Mouse (Mus musculus) left cerebral cortex, postnatal 4 days (tissue): ENCODE measurements around the gene Aimp1. TPM values are rescaled to one million over a fixed set of nuclear protein-coding genes. Genes with fewer than 3 reads are reported as not detected.

ENCODE experiments used
- DNase-seq: peaks from one replicate; pipeline ENCODE4 v3.0.0-alpha.2; 2022
- intact Hi-C: fragments of 180-260 bp; cut with DNase I; formaldehyde crosslinking; loops from one replicate; pipeline ENCODE4 v1.15.1; 2025
- total RNA-seq, 2 experiments: library from RNA; stranded (reverse); gene quantifications; 2 replicates each; pipeline ENCODE4 v1.2.3; 2021

Gene Aimp1
- total RNA-seq, result 10 to 100 TPM; 56.6 to 61.7 TPM

DNA sequence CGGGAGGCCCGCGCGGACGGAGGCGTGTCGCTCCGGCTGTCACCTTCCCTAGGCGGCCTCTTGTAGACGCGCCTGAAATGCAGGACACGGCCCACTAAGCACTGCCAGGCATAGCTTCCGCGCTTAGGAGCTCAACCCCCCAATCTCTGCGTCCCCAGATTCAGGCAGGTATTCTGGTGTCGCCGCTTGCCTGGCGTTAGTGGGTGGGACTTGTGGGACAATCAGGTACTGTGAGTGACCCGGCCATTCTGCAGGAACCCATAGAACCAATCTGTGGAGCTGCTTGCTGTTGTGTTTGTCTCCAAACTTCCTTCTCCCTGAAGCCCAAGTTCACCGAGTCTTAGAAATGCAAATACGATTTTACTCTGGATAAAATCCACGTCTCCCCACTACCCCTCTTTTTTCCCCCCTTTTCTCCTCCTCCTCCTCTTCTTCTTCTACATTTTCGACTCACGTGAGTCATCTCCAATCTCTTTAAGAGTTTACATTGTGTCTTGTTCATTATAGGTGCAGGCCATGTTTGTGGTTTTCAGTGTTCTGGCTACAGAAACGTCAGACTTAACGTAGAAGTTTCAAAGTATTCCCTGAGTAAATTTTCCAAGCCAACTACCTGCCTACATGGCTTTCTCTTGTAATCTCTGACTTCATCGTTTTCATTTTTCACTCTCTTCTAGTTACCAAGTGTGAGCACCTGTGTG is at the start of gene Aimp1:
Aimp1 (minus strand) TSS at position 140 of the 698 bp plus-strand sequence.
- intact Hi-C loops, result no loop called here
- DNase-seq, result no peak

DNA sequence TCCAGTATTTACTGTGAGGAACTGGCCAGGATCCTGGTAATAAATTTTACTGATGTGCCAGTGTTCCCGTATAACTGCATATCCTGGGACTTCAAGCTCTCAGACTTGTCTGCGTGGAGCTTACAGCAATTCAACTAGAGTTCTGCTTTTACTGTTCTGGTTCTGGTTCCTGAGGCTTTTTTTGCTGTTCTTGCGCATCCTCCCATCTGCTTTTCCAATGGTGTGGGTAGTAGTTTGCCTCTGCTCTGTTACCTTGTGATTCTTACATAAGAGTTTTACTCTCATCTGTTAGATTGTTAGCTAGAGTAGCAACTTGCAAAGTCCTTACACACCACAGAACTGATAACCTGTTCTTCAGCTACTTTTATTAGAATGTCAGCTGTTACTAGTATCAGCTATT is 40.2 kb upstream of the Aimp1 start:
- intact Hi-C loops, result no loop called here
- no peak for DNase-seq

DNA sequence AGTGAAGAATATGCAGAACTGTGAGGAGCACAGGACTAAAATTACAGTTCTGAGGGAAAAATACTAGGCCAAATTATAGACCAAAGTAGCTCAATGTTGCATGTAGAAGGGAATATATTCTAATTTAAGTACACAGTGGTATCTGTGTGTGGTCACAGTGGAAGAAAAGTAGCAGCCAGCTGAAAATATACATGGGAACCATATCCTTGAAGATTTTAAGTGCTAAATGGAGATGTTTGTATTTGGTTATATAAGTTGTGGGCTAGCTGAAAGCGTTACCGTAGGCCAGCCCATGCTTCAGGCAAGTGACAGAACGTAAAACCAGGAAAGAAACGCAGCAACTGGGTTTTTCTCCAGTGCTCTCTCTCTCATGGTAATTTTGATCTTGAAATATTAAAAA is 33.1 kb upstream of the Aimp1 start:
- intact Hi-C loops, result no loop called here
- no peak for DNase-seq

DNA sequence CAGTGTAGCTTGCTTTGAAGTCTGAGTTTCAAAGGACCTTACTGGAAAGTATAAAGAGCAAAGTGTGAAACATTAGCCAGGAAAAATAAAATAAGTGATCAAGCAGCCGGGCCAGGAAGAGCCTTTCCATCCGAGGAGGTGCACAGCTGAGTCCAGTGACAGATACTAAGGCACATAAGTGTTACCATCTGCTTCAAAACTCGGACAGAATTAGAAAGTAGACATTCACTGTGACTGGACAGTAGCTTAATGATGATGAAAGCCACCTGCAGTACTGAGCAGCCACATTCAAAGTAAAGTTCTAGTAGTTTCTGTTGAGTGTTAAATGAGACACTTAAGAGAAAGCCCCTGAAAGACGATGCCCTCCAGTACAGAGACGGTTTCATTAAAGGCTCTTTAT is 29.7 kb upstream of the Aimp1 start:
- intact Hi-C loops, result no loop called here
- DNase-seq, result no peak

DNA sequence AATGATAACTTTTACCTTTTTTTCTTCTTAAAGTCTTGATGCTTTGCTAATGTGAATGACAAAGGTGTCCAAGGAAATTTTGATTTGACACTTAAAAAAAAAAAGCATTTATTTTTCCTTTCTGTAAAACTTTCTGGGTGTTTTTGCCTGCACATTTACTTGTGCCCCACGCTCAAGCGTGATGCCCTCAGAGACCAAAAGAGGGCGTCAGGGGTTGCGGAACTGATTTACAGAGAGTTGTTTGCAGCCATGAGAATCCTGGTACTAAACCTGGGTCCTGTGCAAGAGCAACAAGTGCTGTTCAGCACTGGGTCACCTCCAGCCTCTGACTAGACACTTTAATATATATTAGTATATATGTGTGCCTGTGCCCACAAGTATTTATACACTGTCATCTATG is 22.8 kb upstream of the Aimp1 start:
- intact Hi-C loops, result no loop called here

DNA sequence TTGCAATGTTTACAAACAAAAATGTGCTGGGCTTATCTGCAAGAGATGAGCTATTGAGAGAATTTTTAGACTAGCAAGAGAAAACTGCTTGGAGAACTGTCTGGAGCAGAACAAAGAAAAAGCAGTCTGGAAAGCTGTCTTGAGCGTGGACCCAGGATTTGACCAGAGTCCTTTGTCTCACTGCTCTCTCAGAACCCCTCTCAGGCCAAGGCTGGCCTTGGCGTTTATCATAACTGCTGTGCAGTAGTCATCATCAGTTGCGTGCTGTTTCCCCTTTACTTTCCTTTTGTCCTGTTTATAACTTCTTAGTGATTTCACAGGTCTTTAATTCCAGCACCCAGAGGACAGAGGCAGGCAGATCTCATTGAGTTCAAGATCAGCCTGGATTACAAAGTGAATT is 20.0 kb upstream of the Aimp1 start:
- DNase-seq, result no peak
- intact Hi-C loops, result no loop called here

More for the DNA sequence above, 22.8 kb upstream of the Aimp1 start:
- DNase-seq, result no peak

DNA sequence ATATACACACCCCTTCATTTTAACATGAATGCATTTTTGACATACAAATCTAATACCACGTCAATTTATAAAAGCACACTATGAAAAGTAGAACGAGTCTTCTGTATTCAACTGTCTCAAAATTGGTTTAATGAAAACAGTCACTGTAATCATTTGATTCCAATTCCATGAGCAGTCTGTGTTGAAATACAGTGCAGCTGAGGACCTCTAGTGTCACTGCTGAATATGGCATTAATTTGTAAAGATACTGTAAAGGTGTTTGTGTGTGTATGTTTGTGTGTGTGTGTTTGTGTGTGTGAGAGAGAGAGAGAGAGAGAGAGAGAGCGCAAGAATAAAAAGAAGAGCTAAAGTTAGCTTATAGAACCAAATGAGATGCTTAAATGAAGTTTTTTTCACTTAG is 17.2 kb upstream of the Aimp1 start:
- DNase-seq, result no peak
- intact Hi-C loops, result no loop called here

DNA sequence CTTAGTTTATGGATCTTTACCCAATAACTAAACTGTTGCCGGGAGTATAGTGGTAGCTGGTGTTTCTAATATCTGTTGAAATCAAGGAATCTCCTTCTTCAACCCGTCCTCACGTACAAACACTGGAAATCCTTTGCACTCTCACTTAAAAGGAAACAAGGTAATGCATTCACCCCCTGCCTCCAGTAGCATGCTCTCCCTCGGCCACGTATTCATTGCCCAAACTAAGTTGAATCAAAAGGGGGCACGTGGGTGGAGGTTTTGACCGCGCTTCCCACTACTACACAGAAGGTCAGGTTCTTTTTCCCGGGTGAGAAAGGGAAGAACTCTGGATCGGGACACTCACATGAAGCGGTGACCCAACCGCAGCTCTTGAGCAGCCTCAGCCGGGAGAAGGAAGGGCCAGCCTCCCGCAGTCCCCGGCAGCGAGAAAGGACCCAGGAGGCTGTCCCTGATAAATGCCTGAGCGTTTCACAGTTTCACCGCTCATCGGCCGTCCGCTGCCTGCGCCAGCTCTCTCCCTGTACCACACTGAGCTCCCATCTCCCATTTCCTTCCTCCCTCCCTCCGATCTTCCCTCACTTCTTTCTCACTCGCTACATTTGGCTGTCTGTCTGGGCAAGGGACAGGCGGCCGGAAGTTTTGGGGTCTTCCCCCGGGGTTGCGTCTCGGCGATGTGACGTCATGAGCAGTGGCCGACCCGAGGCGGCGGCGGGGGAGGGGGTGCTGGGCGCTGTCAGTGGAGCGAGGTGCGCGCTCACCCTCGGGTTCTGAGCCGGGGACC is 531 bp downstream of the Aimp1 start, which contains the start of gene Tbck:
Tbck (plus strand) TSS at position 698 of the 784 bp plus-strand sequence.
- DNase-seq, result peak; percentile 94
- intact Hi-C loops, result no loop called here

DNA sequence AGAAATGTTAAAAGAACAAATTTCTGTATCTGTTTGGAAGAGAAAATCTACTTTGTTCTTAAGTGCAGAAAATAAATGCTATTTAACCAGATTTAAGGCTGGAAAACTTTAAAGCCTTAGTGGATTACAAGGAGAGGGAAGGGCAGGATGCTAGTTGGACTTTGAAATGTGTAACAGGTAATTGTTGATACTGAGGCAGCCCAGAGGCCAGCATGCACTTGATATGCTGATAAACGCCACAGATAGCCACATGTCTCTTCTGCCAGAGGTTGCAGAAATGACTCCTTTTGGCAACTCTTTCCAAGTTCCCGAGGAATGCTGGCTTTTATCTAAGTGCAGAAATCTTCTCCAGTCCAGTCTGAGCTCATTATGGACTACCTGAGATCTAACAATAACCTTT is 6.7 kb downstream of the Aimp1 start:
- intact Hi-C loops, result no loop called here
- no peak for DNase-seq

DNA sequence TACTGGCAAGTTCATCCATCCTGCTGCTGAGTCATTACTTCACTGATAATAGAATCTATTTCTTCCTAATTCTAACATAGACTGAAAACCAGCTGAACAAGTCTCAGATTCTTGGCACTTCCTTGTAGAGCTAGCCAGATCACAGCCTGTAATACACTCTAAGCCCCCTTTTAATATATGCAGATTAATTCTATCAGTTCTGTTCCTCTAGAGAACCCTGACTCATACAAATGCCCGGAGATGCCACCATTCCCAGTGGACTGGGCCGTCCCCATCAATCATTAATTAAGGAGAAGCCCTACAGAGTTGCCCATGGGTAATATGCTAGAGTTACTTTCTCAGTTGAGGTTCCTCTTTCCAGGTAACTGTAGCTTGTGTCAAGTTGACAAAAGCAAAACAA is 28.2 kb downstream of the Aimp1 start:
- intact Hi-C loops, result no loop called here
- no peak for DNase-seq

DNA sequence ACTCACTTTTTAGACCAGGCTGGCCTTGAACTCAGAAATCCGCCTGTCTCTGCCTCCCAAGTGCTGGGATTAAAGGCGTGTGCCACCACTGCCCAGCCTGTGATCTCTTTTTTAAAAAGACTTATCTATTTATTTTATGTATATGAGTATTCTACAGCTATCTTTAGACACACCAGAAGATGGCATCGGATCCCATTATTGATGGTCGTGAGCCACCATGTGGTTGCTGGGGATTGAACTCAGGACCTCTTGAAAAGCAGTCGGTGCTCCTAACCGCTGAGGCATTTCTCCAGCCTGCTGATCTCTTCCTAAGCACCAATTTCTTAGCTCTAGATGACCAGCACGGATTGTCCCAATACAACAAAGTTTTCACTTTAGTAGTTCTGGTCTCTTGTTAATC is 30.2 kb downstream of the Aimp1 start:
- no peak for DNase-seq
- intact Hi-C loops, result no loop called here

DNA sequence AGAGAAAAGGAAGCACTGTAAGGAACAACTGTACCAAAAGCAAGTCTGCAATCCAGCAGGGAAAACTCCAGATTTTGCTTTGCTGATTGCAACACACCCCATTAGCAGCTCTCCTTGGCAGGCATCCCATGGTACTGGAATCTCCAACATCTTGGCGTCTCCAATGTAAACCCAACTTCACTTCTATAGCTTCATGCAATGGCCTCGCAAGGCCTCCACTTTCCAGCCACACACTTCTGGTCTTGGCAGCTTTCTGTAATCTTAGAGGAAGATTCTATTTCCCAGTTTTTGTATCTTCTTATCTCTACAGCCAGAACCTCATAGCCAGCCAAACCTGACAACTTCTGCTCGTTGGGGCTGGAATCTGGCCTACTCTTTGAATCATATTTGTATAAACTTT is 32.4 kb downstream of the Aimp1 start:
- DNase-seq, result no peak
- intact Hi-C loops, result no loop called here

DNA sequence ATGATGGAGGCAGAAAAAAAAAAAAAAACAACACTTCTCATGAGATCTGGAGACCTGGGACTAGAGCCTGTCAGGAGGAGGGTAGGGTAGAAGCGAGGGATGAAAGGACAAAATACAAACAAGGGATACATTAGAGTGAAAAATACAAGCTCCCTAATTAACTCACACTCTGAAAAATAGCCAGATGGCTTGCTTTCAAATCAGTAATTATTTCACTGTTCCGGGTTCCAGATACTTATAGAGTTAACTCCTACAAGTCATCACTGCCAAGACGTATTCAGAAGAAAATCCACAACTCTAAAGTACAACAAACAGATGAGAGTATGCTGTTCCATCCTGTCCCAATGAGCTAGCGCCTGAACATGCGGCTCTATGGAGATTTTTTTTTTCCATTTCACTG is 34.0 kb downstream of the Aimp1 start:
- intact Hi-C loops, result no loop called here
- DNase-seq, result no peak

DNA sequence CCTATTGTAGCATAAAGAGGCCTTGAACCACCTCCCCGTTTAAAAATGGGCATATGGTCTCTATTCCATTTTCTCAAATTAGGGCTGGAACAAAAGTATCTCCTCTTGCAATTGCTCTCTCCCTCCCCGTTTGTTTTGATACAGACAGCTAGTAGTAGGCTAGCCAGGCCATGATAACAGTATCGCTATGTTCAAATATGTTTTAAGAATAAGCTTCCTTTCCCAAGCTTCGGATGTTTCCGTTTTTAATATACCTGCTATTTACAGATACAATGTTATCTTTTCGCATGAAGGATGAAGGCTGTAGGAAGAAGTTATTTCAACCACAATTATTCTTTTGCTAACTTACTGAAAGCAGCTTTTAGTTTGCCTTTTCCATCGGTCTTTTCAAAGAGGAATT is 34.8 kb downstream of the Aimp1 start:
- intact Hi-C loops, result no loop called here
- DNase-seq, result no peak

DNA sequence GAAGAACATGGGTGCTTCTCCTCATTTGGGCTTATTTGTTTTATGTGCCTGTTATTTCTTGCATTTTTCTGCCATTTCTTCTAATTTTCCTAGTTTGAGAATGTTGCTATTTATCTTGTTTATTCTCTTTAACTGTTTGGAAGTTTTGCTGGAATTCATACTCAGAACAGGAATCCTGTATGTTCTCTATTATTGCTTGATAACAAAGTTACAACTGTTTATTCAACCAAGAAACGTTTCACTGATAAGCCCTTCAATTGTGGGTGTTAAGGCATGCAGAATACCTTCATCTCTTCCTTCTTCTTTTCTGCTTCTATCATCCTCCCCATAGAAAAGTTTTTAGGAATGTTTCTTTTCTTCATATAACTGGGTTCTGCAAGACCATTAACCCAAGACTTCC is 37.4 kb downstream of the Aimp1 start:
- no peak for DNase-seq
- intact Hi-C loops, result no loop called here

DNA sequence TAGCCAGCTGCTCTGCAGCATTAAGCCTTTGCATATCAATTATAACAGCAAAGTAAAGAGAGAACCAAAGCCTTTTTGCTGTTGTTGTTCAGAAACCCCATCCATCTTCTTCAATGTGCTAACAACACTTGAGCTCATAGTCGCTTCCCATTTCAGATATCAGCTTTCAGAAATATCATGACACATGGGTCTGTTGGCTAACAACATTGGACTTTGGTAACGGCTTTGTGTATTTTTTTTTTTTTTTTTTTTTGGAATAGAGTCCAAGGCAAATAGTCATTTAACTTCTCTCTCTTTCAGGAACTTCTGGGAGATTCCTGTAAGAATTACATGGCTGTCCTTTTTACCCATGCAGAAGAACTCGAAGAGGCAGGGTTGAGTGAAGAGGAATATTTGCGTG is 40.1 kb downstream of the Aimp1 start:
- intact Hi-C loops, result no loop called here
- DNase-seq, result no peak

DNA sequence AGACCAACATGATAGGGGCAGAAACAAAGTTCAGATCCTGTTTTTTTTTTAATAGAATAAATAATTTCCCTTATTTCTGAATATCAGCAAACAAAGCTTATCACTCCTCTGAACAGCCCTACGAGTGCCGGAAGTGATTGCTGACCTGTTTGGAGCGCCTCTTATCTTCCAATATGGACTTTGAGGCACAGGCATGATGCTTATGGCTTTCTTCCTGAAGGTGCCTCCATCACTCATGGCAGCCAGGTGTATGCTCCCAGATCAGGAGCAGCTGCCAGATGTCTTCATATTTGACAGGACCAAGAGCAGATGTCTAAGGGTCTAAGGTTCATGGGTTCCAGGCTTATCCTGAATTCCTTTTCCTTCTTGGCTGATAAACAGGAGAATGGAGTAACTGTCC is 47.1 kb downstream of the Aimp1 start:
- DNase-seq, result no peak
- intact Hi-C loops, result no loop called here

DNA sequence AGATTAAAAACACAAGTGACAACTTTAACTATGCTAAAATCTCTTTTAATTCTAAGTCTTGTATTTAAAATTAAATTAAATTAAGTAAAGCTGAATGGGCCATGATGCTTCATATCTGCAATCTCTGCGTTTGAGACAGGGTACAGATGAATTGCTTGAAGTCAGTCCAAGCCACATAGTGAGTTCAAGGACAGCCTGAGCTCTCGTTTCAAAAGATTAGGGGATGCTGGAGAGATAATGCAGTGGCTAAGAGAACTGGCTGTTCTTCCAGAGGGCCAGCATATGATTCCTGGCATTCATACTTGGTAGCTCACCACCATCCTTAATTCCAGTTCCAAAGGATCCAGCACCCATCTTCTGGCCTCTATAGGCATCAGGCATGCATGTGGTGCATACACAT is 50.9 kb downstream of the Aimp1 start:
- intact Hi-C loops, result no loop called here
- no peak for DNase-seq

DNA sequence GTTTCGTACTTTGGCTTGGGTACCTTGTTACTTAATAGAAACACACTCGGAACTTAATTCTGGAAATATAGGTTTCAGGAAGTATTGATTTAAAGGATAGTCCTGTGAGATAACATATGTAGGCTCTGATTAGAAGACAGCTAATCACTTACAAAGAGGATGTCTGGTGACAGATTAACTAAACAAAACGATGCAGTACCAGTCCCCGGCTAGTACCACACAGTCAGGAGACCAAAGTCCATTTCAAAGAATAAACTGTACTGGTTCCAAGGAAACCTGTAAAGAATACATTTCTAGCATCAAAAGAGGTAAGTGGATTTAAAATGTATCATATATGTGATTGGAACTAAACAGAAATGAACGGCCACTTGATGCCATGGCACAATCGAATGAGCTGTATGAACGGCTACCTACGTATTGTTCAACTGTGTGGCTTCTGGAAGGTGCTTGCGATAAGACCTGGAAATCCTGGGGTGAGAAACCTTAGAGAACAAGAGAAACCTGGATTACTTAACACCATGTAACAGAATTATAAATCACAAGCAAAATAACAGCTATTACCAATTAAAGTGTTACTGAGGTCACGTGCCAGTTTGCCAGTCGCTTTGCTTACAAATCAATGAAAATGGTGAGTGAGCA is 54.5 kb downstream of the Aimp1 start, which contains the start of gene Gimd1:
Gimd1 (plus strand) TSS at position 220 of the 639 bp plus-strand sequence.
- DNase-seq, result no peak
- intact Hi-C loops, result no loop called here

DNA sequence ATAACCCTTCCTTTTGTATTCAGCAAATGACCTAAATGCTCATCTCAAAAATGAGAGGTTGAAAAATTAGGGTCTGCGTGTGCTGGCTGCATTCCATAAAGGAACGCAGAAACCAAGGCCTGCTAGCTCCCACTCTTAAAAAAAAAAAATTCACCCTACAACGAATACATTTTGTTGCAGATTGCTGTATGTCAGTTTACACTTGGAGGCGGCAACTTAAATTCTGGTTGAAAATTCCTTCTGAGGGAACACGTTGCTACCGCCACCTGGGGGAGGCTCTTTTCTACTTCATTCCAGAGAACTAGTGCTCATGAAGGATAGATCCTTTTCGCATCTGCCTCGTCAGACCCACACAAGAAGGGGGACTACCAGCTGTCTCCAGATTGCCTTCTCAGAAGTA is 55.4 kb downstream of the Aimp1 start:
- intact Hi-C loops, result no loop called here
- DNase-seq, result no peak
